Mouse (Mus musculus): ENCODE measurements at regions not wholly inside any gene's neighbourhood (a gene's known extent, or its start where the extent isn't known, plus 50 kb on each side); places are given as distances from the start of the nearest gene placed in this dataset.
A peak's percentile ranks its signal among the peaks of the same experiment; 100 is the strongest.

DNA sequence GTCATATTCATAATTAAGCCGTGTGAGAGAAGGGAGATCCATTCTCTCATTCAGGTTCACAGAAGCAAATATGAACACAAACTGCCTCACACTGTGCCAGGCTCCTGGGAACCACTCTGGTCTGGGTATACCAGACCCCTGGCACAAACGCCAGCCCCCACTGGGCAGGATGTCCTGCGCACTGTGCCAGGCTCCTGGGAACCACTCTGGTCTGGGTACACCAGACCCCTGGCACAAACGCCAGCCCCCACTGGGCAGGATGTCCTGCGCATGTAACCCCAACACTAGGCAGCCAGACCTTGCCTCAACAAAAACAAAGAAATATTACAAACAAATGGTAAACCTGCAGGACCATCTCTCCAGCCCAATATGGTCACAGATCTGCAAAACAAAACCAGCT, 101.2 kb upstream of the Spred2 start:
- DNase-seq (ENCODE audit: low spot score in 2 of 2), result no peak

- DNase-seq (ENCODE audit: low spot score in 2 of 2), result no peak
Observed at GRCm38 (mm10) chr11:19823461-19823895, 100.7 kb upstream of the Spred2 start.

GRCm38 (mm10) chr11:19826481-19827185, 97.5 kb upstream of the Spred2 start:
- no peak for DNase-seq (ENCODE audit: low spot score in 2 of 2)

- DNase-seq (ENCODE audit: low spot score in 2 of 2), result no peak
Observed at GRCm38 (mm10) chr11:19827996-19828395, 96.2 kb upstream of the Spred2 start.

DNA sequence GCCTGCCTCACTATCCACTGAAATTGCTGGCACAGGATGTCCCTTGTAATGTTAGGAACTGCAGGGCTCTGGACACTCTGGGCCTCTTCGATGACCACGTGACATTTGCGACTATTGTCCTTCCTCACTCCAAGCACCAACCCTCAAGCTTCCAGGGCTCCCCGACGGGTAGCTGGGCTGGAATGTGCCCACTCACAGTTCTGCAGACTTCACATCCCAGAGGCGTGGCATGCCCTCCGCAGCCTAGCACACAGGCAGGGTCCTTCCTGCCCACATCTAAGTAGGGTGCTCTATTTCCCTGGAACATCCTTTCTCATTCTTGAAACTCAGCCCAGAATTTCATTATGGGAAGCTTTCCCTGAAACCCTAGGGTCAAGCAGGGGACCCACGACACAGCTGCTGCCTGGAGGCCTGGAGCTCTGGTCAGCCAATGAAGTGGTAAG, 95.2 kb upstream of the Spred2 start:
- DNase-seq (ENCODE audit: low spot score in 2 of 2), result no peak

GRCm38 (mm10) chr11:19829564-19830279, 94.5 kb upstream of the Spred2 start:
- DNase-seq (ENCODE audit: low spot score in 2 of 2), result no peak

GRCm38 (mm10) chr11:19830280-19831062, 93.7 kb upstream of the Spred2 start:
- DNase-seq (ENCODE audit: low spot score in 2 of 2), result peak in 1 of 2 experiments; percentile 12

DNA sequence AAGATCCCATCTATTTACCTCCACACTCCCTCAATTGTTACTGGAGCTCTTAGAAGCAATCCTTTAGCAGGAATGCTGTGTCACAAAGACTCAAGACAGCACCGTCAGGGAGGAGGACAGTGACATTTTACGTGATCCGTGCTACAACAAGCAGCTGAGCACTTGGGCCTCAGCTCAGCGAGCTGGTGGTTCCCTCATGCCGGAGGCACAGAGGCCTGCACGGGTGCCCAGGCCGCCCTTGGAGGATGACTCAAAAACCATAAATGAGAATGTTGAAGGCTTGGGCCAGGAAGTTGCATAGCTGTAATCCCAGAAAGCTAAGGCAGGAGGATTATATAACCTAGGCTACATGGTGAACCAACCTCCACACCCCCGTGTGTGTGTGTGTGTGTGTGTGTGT, 89.6 kb upstream of the Spred2 start:
- DNase-seq (ENCODE audit: low spot score in 2 of 2), result no peak

- DNase-seq (ENCODE audit: low spot score in 2 of 2), result no peak
Observed at GRCm38 (mm10) chr11:19835221-19835745, 88.9 kb upstream of the Spred2 start.

GRCm38 (mm10) chr11:19838932-19839331, 85.2 kb upstream of the Spred2 start:
- no peak for DNase-seq (ENCODE audit: low spot score in 2 of 2)

DNA sequence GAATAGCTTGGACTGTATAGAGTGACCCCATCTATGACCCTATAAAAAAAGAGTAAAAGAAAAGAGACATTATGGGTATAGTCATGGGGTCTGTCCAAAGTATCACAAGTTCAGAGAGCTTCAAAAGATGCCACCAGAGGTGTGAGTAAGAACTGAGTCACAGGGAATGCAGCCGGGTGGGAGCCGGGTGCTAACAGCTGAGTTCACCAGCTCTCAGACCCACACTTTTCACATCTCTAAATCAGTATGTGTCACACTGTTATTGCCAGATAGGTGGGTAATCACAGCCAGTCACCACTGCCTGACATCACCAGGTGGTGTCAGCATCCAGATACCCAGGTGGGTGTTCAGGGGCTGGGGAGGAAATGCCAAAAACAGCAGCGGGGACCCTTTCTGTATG, 81.1 kb upstream of the Spred2 start:
- DNase-seq (ENCODE audit: low spot score in 2 of 2), result no peak

DNA sequence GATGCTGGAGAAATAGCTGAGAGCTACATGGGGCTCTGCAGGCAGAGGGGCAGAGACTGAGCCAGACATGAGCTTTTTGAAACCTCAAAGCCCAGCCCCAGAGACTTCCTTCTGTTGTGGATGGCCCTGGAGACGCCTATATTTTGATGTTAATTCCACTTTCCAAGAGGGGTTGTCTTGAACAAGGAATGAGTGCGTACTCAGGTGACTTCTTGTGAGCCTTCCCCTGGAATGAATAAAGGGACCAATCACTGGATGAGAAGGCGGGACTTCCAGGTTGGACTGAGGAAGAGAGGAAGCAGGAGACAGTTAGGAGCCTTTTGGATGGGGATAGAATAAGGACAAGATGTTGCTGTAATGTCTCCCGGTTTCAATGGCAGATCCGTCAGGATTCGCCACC, 76.3 kb upstream of the Spred2 start:
- no peak for DNase-seq (ENCODE audit: low spot score in 2 of 2)

DNA sequence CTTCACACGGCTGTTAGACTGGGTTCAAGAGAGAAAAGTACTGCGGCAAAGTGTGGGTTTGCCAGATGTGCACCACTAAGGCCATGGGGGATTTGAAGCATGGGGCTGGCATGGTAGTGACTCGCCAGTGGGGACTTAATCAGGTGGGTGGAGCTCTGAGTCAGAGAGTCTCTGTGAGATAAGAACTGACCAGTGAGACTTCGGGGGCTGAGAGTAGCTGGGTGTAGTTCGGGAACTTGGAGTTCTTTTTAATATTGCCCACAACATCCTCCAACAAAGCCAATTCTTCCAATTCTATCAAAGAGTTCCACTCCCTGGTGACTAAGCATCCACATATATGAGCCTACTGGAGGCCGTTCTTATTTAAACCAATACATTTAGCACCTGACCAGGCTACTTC, 75.8 kb upstream of the Spred2 start:
- DNase-seq (ENCODE audit: low spot score in 2 of 2), result no peak

DNA sequence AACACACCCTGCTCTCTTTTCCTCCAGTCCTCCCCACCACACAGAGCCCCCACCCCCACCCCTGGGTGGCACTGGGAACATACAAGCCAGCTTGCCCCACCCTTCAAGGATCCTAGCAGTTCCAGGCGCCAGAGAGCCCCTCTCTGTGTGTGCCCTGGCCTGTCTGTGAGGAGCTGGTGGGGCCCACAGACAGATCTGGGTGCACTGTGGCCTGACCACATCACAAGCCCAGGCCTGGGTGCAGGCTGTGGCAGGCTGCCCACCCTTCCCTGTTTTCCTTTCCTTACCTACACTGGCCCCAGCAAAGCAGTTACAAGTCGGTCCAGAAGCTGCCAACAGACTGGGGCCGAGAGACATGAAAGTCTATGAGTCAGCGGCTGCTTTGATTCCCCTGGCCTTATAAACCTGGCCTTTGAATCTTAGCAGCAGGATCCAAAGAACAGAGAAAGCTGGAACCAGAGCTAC, 74.8 kb upstream of the Spred2 start:
- no peak for DNase-seq (ENCODE audit: low spot score in 2 of 2)

GRCm38 (mm10) chr11:19849844-19850420, 74.2 kb upstream of the Spred2 start:
- DNase-seq (ENCODE audit: low spot score in 2 of 2), result no peak

DNA sequence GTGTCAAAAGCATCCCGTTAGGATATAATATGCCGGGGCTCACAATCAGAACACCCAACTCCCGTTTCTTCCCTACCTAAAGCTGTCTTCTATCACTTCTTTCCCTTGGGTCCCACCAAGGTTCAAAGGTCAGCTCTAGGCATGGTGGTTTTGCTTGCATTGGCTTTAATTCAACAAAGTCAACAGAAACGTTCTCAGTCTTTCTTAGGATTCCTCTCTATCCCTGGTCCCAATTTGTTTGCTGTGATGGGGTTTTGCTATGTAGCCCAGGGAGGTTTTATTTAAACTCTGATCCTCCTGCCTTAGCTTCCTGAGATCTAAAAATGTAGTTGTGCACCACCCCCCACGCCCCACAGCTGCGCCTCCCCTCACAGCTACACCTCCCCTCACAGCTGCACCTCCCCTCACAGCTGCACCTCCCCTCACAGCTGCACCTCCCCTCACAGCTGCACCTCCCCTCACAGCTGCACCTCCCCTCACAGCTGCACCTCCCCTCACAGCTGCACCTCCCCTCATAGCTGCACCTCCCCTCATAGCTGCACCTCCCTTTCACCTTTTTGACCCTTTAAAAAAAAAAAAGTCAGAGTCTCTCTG, 73.1 kb upstream of the Spred2 start:
- DNase-seq (ENCODE audit: low spot score in 2 of 2), result no peak

DNA sequence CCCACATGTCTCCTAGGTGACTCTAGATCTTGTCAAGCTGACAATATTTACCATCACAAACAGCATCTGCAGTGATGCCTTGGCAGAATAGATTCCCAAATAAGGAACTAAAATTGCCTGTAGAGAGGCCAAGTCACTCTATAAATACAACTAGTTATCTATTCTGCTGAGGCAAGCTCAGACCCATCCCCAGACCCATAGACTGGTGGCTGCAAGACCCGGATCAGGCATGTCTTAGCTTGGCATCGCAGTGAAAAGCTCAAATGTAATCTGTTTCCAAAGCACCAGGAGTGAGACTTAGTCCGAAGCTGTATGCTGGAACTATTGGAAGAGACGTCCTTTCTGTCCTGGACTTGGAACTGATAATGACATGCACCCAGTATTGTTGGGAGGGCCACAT, 62.6 kb upstream of the Spred2 start:
- DNase-seq (ENCODE audit: low spot score in 2 of 2), result no peak

- DNase-seq (ENCODE audit: low spot score in 2 of 2), result no peak
Observed at GRCm38 (mm10) chr11:19863327-19863726, 60.8 kb upstream of the Spred2 start.

- DNase-seq (ENCODE audit: low spot score in 2 of 2), result no peak
Observed at GRCm38 (mm10) chr11:19866262-19866661, 57.9 kb upstream of the Spred2 start.

DNA sequence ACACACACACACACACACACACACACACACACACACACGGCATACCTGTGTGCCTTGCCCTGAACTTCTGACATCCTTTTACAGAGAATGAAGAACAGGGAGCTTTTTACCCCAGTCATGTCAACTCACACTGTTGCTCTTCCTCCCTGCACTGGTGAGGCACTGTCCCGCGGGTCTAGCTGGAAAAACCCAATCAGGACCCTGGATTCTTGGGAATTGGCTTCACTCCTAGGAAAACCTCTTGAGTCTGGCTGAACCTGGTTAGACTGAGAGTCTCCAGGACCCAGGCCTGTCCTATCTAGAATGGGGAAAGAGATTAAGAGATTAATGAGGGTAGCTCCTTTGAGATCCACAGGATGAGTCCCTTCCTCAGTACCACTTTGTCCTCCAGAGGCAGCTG, 54.5 kb upstream of the Spred2 start:
- no peak for DNase-seq (ENCODE audit: low spot score in 2 of 2)

- no peak for DNase-seq (ENCODE audit: low spot score in 2 of 2)
Observed at GRCm38 (mm10) chr11:19870136-19870535, 54.0 kb upstream of the Spred2 start.

Data from gastrocnemius, adult 8-10 months (tissue).